Mouse (Mus musculus) left cerebral cortex, postnatal 25 days (tissue): Measurements from ENCODE around the gene Gm2001. TPM values are rescaled to one million over a fixed set of nuclear protein-coding genes. Genes with fewer than 3 reads are reported as not detected.
"Not testable (repeated sequence)": the region's sequence is repeated elsewhere in the genome, so short reads cannot be mapped to it uniquely, and the experiment has no call there.

ENCODE experiments used
- DNase-seq, 2 experiments: peaks; one replicate each; pipeline ENCODE4 v3.0.0; 2022; ENCODE audit warnings: low spot score in 2 of 2, mixed read lengths in 1 of 2
- intact Hi-C: fragments of 180-260 bp; cut with DNase I; formaldehyde crosslinking; loops from one replicate; pipeline ENCODE4 v1.15.1; 2025
- total RNA-seq, 2 experiments: library from RNA; stranded (reverse); gene quantifications; 2 replicates each; pipeline ENCODE4 v1.2.3; 2021

Gene Gm2001
- not detected for total RNA-seq

DNA sequence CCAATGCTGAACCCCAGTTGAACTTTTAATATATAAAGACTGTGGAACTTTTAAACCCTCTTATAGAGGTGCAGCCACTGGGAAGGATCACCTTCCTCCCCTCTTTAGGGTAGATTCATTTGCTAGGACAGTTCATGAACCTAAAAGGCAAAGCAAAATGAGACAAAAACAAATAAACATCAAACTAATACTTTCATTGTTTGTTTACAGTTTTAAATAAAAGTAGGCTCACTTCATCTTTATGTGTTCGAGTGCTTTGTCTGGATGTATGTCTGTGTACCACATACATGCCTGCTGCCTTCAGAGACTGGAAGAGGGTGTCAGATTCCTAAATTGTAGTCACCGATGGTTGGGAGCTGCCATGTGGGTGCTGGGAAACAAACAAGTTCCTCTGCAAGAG, at the start of gene Gm2001:
TSS of gene Gm2001 (minus strand) at position 101 of the 400 bp plus-strand sequence.
- DNase-seq, intact Hi-C loops: not testable (repeated sequence)

DNA sequence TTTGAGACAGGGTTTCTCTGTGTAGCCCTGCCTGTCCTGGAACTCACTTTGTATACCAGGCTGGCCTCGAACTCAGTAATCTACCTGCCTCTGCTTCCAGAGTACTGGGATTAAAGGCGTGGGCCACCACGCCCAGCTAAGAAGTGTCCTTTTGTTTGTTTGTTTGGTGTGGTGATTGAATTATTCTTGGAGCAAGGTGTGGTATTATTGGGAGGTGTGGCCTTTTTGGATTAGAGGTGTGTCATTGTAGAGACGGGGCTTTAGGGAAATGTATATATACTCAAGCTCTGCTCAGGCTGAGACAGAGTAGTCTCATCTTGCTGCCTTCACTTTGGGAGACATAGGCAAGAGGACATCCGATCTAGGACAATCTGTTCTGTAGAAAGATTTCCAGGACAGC, 31.6 kb upstream of the Gm2001 start, which contains the start of gene Gm2016:
TSS of gene Gm2016 (plus strand) at position 301 of the 400 bp plus-strand sequence.
- intact Hi-C loops, DNase-seq: not testable (repeated sequence)

DNA sequence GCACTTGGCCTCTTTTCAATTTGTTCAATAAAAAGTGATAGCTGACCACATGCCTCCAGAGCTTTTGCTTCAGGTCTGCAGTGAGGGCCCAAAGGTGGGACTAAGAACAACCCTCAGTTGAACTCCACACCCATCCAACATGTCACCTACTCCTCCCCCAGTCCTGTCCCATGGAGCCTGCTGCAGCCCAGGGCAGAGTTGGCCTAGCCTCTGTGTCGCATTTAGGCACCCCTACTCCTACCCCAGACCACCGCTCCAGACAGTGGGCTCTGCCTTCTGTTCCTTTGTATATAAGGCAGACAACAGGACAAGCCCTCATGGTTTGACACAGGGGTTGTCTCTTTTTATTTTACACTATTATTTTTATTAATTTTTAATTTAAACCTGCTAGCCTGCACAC, 21.9 kb upstream of the Gm2001 start:
- intact Hi-C loops, DNase-seq: not testable (repeated sequence)

DNA sequence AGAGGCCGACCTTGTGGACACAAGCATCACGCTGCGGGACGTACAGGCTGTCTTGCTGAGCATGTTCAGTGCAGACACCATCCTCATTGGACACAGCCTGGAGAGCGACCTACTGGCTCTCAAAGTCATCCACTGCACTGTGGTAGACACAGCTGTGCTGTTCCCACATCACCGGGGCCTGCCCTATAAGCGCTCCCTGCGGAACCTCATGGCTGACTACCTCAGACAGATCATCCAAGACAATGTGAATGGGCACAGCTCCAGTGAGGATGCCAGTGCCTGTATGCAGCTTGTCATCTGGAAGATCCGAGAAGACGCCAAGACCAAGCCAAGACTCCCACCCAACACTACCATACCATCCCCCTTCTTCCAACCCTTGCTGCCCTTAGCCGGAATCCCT, 21.5 kb upstream of the Gm2001 start:
- intact Hi-C loops, DNase-seq: not testable (repeated sequence)

DNA sequence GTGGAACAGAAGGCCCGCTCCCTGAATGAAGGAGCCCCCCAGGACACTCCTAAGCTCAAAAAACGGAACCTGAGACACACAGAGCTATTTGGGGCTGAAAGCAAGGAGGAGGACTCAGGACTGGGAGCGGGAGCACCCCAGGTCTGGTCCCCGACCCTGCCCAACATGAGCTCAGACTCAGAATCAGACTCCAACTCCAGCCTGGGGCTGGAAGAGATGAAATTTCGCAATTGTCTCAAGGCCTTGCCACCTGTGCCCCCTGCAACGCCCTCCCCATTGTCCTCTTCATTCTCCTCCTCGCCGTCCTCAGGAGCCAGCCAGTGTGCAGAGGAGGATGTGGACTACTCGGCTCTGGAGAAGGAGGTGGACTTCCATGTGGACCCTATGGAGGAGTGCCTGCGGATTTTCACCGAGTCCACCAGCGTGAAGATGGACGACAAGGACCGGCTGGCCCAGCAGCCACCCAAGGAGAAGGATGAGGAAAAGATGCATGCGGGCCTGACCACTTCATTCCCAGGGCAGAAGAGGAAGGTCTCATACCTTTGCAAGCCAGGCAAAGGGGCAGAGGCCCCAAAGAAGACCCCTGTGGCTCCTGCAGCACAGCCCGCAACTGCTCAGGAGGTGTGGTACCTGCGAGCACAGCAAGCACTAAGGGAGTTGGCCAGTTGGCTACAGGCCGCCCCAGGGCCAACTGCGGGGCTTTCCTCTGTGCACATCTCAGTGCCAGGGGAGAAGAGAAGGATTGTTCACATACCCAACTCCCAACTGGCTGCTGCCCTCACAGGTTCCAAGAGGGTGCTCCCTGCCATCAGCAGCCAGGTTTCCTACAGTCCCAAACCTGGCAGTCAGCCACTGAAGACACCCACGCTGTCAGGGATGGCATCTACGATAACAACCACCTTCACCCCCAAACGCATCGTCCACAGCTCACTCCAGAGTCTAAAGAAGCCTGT, 19.9 kb upstream of the Gm2001 start:
- intact Hi-C loops, DNase-seq: not testable (repeated sequence)

DNA sequence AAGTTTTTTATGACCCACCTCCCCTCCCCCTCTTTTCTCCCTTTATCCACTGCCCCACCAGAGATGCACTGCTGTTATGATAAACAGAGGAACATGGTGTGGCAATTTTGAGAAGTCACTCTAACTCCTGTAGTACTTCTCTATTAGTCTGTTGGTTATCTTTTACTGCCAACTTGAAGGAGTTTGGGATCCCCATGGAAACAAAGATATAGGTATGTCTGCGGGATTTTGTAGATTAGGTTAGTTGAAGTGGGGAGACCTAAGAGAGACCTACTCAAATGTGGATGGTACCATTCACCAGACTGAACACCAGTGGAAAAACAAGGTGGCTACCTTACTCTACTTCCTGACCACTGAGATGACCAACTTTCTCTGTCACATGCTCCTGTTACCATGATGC, 13.9 kb upstream of the Gm2001 start:
- DNase-seq, intact Hi-C loops: not testable (repeated sequence)

DNA sequence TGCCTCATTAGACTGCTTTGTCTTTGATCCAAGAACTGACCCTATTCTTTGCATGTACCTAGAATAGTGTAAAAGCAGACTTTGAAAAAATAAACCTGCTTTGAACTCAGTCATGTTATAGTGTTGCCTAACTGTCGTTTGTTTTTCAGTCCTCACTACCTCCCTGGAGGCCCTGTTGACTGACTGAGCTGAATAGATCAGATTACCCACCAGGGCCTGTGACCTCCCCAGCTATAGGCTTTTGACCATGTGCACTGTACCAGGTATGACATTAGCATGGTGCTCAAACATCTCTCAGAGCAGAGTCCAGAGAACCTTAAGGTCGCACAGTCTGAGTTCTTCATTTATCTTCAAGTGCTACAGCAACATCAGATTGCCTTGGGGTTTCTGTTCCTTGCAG, 8.5 kb upstream of the Gm2001 start:
- DNase-seq, intact Hi-C loops: not testable (repeated sequence)

DNA sequence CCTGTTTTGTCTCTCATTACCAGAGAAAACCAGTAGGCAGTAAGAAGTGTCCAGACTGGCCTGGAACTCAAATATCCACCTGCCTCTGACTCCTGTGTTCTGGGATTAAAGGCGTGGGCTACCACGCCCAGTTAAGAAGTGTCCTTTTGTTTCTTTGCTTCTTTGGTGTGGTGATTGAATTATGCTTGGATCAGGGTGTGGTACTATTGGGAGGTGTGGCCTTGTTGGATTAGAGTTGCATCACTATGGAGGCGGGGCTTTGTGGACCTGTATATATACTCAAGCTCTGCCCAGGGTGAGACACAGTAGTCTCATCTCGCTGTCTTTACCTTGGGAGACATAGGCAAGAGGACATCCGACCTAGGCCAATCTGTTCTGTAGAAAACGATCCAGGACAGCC, 25.9 kb downstream of the Gm2001 start, which contains the start of gene BB287469:
TSS of gene BB287469 (plus strand) at position 301 of the 400 bp plus-strand sequence.
- intact Hi-C loops, DNase-seq: not testable (repeated sequence)

DNA sequence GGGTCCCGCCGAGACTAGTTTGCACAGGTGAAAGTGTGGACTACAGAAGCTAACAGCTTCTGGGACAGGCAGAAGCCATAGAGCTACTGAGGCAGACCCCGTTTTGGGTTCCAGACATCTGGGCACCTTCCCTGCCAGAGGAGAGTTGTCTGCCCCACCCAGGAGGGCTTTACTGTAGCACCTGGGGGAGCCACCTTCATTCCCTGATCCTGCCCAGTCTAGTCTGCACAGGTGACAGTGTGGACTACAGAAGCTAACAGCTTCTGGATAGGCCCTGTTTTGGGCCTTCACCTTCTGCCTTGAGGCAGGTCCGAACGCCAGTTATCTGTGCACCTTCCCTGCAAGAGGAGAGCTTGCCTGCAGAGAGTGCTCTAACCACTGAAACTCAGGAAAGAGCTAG, 44.2 kb downstream of the Gm2001 start:
- DNase-seq, intact Hi-C loops: not testable (repeated sequence)

DNA sequence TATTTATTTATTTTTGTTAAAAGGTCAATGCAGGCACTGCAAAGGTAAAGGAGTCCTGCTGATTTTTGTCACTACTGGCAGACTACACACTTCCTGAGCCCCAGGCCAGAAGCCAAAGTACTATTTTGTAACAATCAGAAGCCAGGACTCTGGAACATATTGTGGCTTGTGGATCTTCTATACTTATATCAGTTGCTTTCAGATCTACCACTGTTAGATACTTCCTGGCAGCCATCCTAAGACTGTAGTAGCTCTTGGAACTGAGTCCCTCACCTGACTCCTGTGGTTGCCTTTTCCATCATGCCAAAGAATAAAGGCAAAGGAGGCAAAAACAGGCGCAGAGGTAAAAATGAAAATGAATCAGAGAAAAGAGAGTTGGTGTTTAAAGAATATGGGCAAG, 46.9 kb downstream of the Gm2001 start, which contains the start of gene Gm21936:
TSS of gene Gm21936 (plus strand) at position 301 of the 400 bp plus-strand sequence.
- intact Hi-C loops, DNase-seq: not testable (repeated sequence)

Other genes with a start within 250 kb of the Gm2001 start
- gene Oog1, start 239.7 kb downstream of the Gm2001 start, total RNA-seq, result not detected
- not detected for gene Gm4027, start 223.5 kb downstream of the Gm2001 start, total RNA-seq
- not detected for gene Gm16381, start 197.7 kb downstream of the Gm2001 start, total RNA-seq
- not detected for gene Gm21319, start 66.6 kb downstream of the Gm2001 start, total RNA-seq
- not detected for gene Gm21936, start 46.8 kb downstream of the Gm2001 start, total RNA-seq
- gene BB287469, start 25.8 kb downstream of the Gm2001 start, total RNA-seq, result not detected
- gene Gm2016, start 31.7 kb upstream of the Gm2001 start, total RNA-seq, result not detected
- not detected for gene Gm2022, start 53.0 kb upstream of the Gm2001 start, total RNA-seq
- not detected for gene Gm2035, start 77.5 kb upstream of the Gm2001 start, total RNA-seq
- gene Gm2042, start 111.7 kb upstream of the Gm2001 start, total RNA-seq, result not detected
- not detected for gene Gm2075, start 169.5 kb upstream of the Gm2001 start, total RNA-seq
- not detected for gene Gm6803, start 176.4 kb upstream of the Gm2001 start, total RNA-seq
- not detected for gene Gm2056, start 184.7 kb upstream of the Gm2001 start, total RNA-seq
- not detected for gene Gm16368, start 241.4 kb upstream of the Gm2001 start, total RNA-seq